Mouse (Mus musculus) MEL (cell line): ENCODE results near the gene Lhfp.

Source experiments
- BHLHE40 ChIP-seq: IDR thresholded peaks from 2 replicates; pipeline ENCODE4 v1.6.1; 2012; ENCODE audit warnings: low read depth, mild to moderate bottlenecking, inconsistent platforms, low read length, improper control_type of control experiment, borderline replicate concordance
- CTCF ChIP-seq, 3 experiments: IDR thresholded peaks in 2 of 3; conservative IDR thresholded peaks in 1 of 3; 2 replicates each; pipeline ENCODE4 v1.5.1; 2011 to 2012; ENCODE audit warnings: low read length in 3 of 3, low read depth in 2 of 3, mild to moderate bottlenecking in 2 of 3, improper control_type of control experiment in 1 of 3, inconsistent platforms in 1 of 3, mixed read lengths in 1 of 3, moderate library complexity in 1 of 3; ENCODE audit not compliant: control insufficient read depth in 1 of 3, insufficient read depth in 1 of 3, poor library complexity in 1 of 3, severe bottlenecking in 1 of 3
- E2F4 ChIP-seq: IDR thresholded peaks from 2 replicates; pipeline ENCODE4 v1.6.1; 2011; ENCODE audit warnings: low read depth, low read length, improper control_type of control experiment, borderline replicate concordance
- EP300 ChIP-seq, 2 experiments: IDR thresholded peaks; 2 replicates each; pipeline ENCODE4 v1.6.1; 2011; ENCODE audit warnings: improper control_type of control experiment in 2 of 2, low read length in 2 of 2, low read depth in 1 of 2, mild to moderate bottlenecking in 1 of 2
- MAX ChIP-seq: IDR thresholded peaks from 2 replicates; pipeline ENCODE4 v1.6.1; 2011; ENCODE audit warnings: low read length, improper control_type of control experiment
- MAZ ChIP-seq: IDR thresholded peaks from 2 replicates; pipeline ENCODE4 v1.6.1; 2012; ENCODE audit warnings: low read depth, mild to moderate bottlenecking, inconsistent platforms, low read length, improper control_type of control experiment
- MEF2A ChIP-seq: IDR thresholded peaks from 2 replicates; pipeline ENCODE4 v1.6.1; 2014; ENCODE audit warnings: low read depth, mild to moderate bottlenecking, inconsistent platforms, low read length, improper control_type of control experiment; ENCODE audit not compliant: poor library complexity, insufficient replicate concordance, severe bottlenecking; ENCODE audit errors: extremely low read depth
- POLR2A ChIP-seq, 2 experiments: IDR thresholded peaks; 2 replicates each; pipeline ENCODE4 v1.6.1; 2011 to 2012; ENCODE audit warnings: low read length in 2 of 2, mild to moderate bottlenecking in 2 of 2, control low read depth in 1 of 2, improper control_type of control experiment in 1 of 2, low read depth in 1 of 2, moderate library complexity in 1 of 2; ENCODE audit not compliant: control insufficient read depth in 1 of 2, insufficient read depth in 1 of 2, poor library complexity in 1 of 2
- POLR2AphosphoS2 ChIP-seq: IDR thresholded peaks from 2 replicates; pipeline ENCODE4 v1.6.1; 2011; ENCODE audit warnings: low read length, improper control_type of control experiment
- RAD21 ChIP-seq: IDR thresholded peaks from 2 replicates; pipeline ENCODE4 v1.6.1; 2011; ENCODE audit warnings: mild to moderate bottlenecking, low read depth, low read length, improper control_type of control experiment
- SIN3A ChIP-seq: IDR thresholded peaks from 2 replicates; pipeline ENCODE4 v1.6.1; 2012; ENCODE audit warnings: low read length, improper control_type of control experiment, inconsistent platforms
- SMC3 ChIP-seq: IDR thresholded peaks from 2 replicates; pipeline ENCODE4 v1.6.1; 2011; ENCODE audit warnings: low read depth, low read length, improper control_type of control experiment
- USF1 ChIP-seq: IDR thresholded peaks from 2 replicates; pipeline ENCODE4 v1.6.1; 2014; ENCODE audit warnings: low read depth, mild to moderate bottlenecking, inconsistent platforms, low read length, improper control_type of control experiment, moderate library complexity

- TF ChIP-seq CTCF (IDR thresholded peaks at IDR 0.05 in 2 of 3, conservative IDR thresholded peaks at IDR 0.05 in 1 of 3; ENCODE audit: control insufficient read depth in 1 of 3, insufficient read depth in 1 of 3, low read depth in 2 of 3, low read length in 3 of 3, poor library complexity in 1 of 3, severe bottlenecking in 1 of 3) (no peak), BHLHE40 (no peak), POLR2AphosphoS2 (no peak), USF1 (no peak), POLR2A (IDR thresholded peaks at IDR 0.05; ENCODE audit: control insufficient read depth in 1 of 2, insufficient read depth in 1 of 2, low read depth in 1 of 2, low read length in 2 of 2, poor library complexity in 1 of 2) (no peak), MAX (no peak), MAZ (no peak), SMC3 (no peak), RAD21 (no peak), E2F4 (no peak), MEF2A (no peak), SIN3A (no peak), EP300 (IDR thresholded peaks at IDR 0.05; ENCODE audit: low read depth in 1 of 2, low read length in 2 of 2) (no peak)
Measured at GRCm38 (mm10) chr3:53169486-53169885, 128.2 kb downstream of the Lhfp start.
